Mouse (Mus musculus) bone marrow macrophage, adult 2 months (primary cell): ENCODE measurements around the gene Nog.

ENCODE experiments used
- CTCF ChIP-seq: IDR thresholded peaks from 2 replicates; pipeline ENCODE4 v1.5.1; 2012; ENCODE audit warnings: low read depth, mild to moderate bottlenecking, low read length, moderate library complexity
- POLR2A ChIP-seq: IDR thresholded peaks from 2 replicates; pipeline ENCODE4 v1.6.1; 2012; ENCODE audit warnings: mild to moderate bottlenecking, low read depth, low read length, borderline replicate concordance

- TF ChIP-seq POLR2A (no peak), CTCF (no peak)
These were observed 2.1 kb downstream of the Nog start for GRCm38 (mm10) chr11:89299784-89300775.
